Mouse (Mus musculus) C2C12 (cell line): ENCODE data around the gene Brms1.

ENCODE experiments used
- CEBPB ChIP-seq: IDR thresholded peaks from one replicate; pipeline ENCODE4 v1.6.1; 2011; ENCODE audit warnings: low read depth, mild to moderate bottlenecking, control low read depth, moderate library complexity
- CTCF ChIP-seq: IDR thresholded peaks from one replicate; pipeline ENCODE4 v1.5.1; 2011; ENCODE audit not compliant: control insufficient read depth, insufficient read depth, insufficient read length
- FOSL1 ChIP-seq: IDR thresholded peaks from one replicate; pipeline ENCODE4 v1.8.0; 2011; ENCODE audit warnings: mild to moderate bottlenecking, low read length; ENCODE audit not compliant: poor library complexity, insufficient read depth, severe bottlenecking
- MAX ChIP-seq: IDR thresholded peaks from one replicate; pipeline ENCODE4 v1.6.1; 2011; ENCODE audit warnings: mild to moderate bottlenecking, control low read depth
- MYOD1 ChIP-seq: IDR thresholded peaks from one replicate; pipeline ENCODE4 v1.6.1; 2011; ENCODE audit warnings: low read depth; ENCODE audit not compliant: control insufficient read depth, insufficient read length
- MYOG ChIP-seq: IDR thresholded peaks from one replicate; pipeline ENCODE4 v1.6.1; 2011; ENCODE audit not compliant: control insufficient read depth, insufficient read length; ENCODE audit errors: extremely low read depth
- USF1 ChIP-seq: IDR thresholded peaks from one replicate; pipeline ENCODE4 v1.6.1; 2011; ENCODE audit warnings: low read depth, mild to moderate bottlenecking, control low read depth, moderate library complexity

DNA sequence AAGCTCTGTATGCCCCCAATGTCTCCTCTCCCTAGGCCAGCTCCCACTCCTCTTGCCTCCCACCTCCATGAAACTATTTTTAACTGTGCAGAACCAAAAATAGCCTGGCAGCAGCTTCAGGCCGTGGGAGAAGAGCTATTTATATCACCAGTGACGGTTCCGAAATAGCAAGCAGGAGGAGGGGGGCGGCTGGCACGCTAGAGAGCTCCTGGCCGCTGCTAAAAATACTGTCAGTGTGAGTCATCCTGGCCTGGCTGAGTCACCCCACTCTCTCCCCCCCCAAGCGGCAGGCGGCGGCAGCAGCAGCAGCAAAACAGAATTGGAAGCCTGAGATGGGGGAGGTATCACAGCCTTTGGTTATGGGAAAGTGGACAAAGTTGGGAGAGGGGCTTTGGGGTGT, 48.2 kb upstream of the Brms1 start:
- no peak for TF ChIP-seq CTCF
- peak; percentile 50 for TF ChIP-seq MAX
- no peak for TF ChIP-seq MYOG
- no peak for TF ChIP-seq USF1
- no peak for TF ChIP-seq MYOD1
- TF ChIP-seq CEBPB: no peak
- TF ChIP-seq FOSL1: peak; percentile 97
